ENCODE assay signal across 9 mouse cellular contexts in the genomic region with DNA sequence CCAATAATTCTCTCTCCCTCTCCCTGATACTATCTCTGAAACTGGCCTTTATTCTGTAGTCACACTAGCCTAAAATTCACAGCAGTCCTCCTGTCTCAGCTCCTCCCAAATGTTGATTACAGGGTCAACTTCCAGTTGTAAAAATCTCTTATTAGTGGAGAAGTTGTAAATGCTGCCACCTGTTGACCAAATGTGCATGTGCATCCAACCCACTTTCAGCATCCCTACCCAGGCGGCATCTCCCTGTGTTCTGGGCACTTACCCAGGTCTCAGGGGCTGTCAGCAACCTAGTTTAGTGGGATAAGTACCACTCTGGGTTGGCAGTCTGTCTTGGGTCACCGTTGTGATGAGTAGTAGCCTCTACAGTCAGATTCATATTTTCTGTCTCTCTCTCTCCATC. TPM values are rescaled to one million over a fixed set of nuclear protein-coding genes. Genes with fewer than 3 reads are reported as not detected.
DNase-seq lines count a peak whose midpoint lies in the region; ATAC-seq lines count a peak whose summit lies in the region.
"Had no signal": no experiment of that assay in that cellular context is flagged by ENCODE, and none has a peak within 500 bp of the region (broad histone marks: within the 10 kb centered on the region; RNA-seq: fewer than 3 reads in every experiment).

No protein-coding gene starts in this region.

- 49% methylated on average over 2 of the region's 2 CpGs for WGBS in heart, embryonic 12.5 days
- 29% methylated on average over 2 of the region's 2 CpGs for WGBS in liver, embryonic 13.5 days (ENCODE audit: insufficient replicate concordance)

- DNase-seq in heart, adult 11 months = peak; percentile 91
- peak; percentile 60 for DNase-seq in ES-CJ7 (ENCODE audit: low read depth, low spot score)
- DNase-seq in cerebellum, adult 18-20 months = peak; percentile 80 to 85
- DNase-seq in kidney, postnatal 10 days = peak; percentile 66
- DNase-seq in liver, embryonic 13.5 days = peak; percentile 17
- DNase-seq in right cerebral cortex, postnatal 14 days = peak; percentile 44

- no peak overlapping the region for H3K9ac ChIP-seq in heart, embryonic 12.5 days
- no peak overlapping the region for H3K9ac ChIP-seq in liver, embryonic 13.5 days
- H3K9ac ChIP-seq: limb, embryonic 12.5 days had no signal

- H3K27ac ChIP-seq in heart, embryonic 12.5 days (ENCODE audit: poor library complexity, severe bottlenecking) = no peak overlapping the region
- H3K27ac ChIP-seq in liver, embryonic 13.5 days = no peak overlapping the region
- H3K27ac ChIP-seq: limb, embryonic 12.5 days had no signal

- H3K4me2 ChIP-seq in heart, embryonic 12.5 days = no peak overlapping the region
- H3K4me2 ChIP-seq in liver, embryonic 13.5 days = no peak overlapping the region
- H3K4me2 ChIP-seq: limb, embryonic 12.5 days had no signal

- no peak overlapping the region for H3K4me3 ChIP-seq in heart, embryonic 12.5 days
- H3K4me3 ChIP-seq in liver, embryonic 13.5 days (replicated peaks) = no peak overlapping the region
- H3K4me3 ChIP-seq: limb, embryonic 12.5 days had no signal

- ATAC-seq in heart, embryonic 12.5 days (ENCODE audit: insufficient number of reproducible peaks, low FRiP score) = no peak
- ATAC-seq in frontal cortex, adult (ENCODE audit: low TSS enrichment) = peak; percentile 42; the same call in 1 of the 2 replicates
- no peak for ATAC-seq in liver, embryonic 13.5 days (ENCODE audit: low read depth)

- no peaks in the 10 kb centered on the region for H3K27me3 ChIP-seq in heart, embryonic 12.5 days (replicated peaks)
- H3K27me3 ChIP-seq in liver, embryonic 13.5 days = no peaks in the 10 kb centered on the region
- H3K27me3 ChIP-seq: limb, embryonic 12.5 days had no signal

- H3K36me3 ChIP-seq in heart, embryonic 12.5 days = peaks cover 14% of the 10 kb centered on the region
- H3K36me3 ChIP-seq in liver, embryonic 13.5 days = no peaks in the 10 kb centered on the region
- H3K36me3 ChIP-seq: limb, embryonic 12.5 days had no signal

- H3K9me3 ChIP-seq in heart, embryonic 12.5 days (replicated peaks) = no peaks in the 10 kb centered on the region
- H3K9me3 ChIP-seq in liver, embryonic 13.5 days (replicated peaks) = no peaks in the 10 kb centered on the region
- H3K9me3 ChIP-seq: limb, embryonic 12.5 days had no signal

- H3K4me1 ChIP-seq in heart, embryonic 12.5 days (replicated peaks) = peaks cover 23% of the 10 kb centered on the region
- no peaks in the 10 kb centered on the region; the same call in 1 of the 2 replicates for H3K4me1 ChIP-seq in liver, embryonic 13.5 days (replicated peaks)

RNA-seq across cellular contexts. Expression of a gene that starts 38.1 kb away (rescaled TPM):
- polyA plus RNA-seq in heart, embryonic 12.5 days (2016; fragmentation: Nextera tagmentation; extraction: Ambion mirVana) = 0.26 and 0.45 TPM in 2 replicates
- 0.12 and 0.14 TPM in 2 replicates for polyA plus RNA-seq in liver, embryonic 13.5 days (2015; fragmentation: Nextera tagmentation; extraction: Ambion mirVana)

RNA-seq across cellular contexts. Expression of a gene that starts 39.3 kb away (rescaled TPM):
- 30.1 and 32.6 TPM in 2 replicates for polyA plus RNA-seq in heart, embryonic 12.5 days (2016; fragmentation: Nextera tagmentation; extraction: Ambion mirVana)
- polyA plus RNA-seq in liver, embryonic 13.5 days (2015; fragmentation: Nextera tagmentation; extraction: Ambion mirVana) = 7.1 and 9.4 TPM in 2 replicates

Comparison
In these comparisons a context has a peak if more than half of its experiments do, and no peak if none do; other contexts are left out.
1. DNase-seq: peak in every context shown above with its lines; median percentile 91 in heart, adult 11 months; 82 in cerebellum, adult 18-20 months; 66 in kidney, postnatal 10 days; 60 in ES-CJ7; 44 in right cerebral cortex, postnatal 14 days; 17 in liver, embryonic 13.5 days.